Mouse (Mus musculus): ENCODE results near the gene Adgrg1. TPM values are rescaled to one million over a fixed set of nuclear protein-coding genes. Genes with fewer than 3 reads are reported as not detected.

Adgrg1 gene
- total RNA-seq, 2 experiments from 2014 or later: 60.8 to 62.2 TPM

DNA sequence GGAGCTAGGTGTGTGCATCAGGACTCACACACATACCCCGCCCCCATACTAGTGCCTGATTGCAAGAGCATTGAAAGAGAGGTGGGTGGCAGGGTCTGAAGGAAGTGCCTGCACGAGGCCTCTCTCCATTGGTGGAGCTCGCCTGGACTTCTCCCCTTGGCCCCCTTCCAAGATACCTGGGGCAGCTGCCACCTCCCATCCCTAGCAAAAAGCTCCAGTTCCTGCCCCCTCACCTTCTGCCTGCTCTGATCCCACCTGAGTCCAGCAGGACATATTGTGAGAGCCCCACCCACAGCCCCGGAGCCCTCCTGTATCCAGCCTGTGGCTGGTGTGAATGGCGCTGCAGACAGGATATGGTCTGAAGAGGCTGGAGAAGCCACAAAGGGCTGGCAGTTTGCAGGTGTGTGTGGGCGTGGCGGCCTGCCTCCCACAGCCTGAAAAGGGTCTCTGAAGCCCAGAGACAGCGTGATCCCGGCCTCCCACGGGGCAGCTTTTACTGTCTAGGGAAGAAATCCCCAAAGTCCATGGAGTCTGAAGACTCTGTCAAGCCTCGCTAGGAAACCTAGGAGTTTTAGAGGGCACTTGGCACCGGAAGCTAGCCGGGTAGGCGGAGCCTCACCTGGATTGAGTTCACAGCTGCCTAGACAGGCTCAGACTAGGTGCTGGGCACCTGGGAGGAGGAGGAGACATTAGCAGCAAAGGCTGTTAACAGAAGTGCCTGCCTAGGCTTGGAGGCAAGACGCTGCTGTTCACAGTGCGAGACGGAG, 2.3 kb downstream of the Adgrg1 start:
- DNase-seq: no peak

DNA sequence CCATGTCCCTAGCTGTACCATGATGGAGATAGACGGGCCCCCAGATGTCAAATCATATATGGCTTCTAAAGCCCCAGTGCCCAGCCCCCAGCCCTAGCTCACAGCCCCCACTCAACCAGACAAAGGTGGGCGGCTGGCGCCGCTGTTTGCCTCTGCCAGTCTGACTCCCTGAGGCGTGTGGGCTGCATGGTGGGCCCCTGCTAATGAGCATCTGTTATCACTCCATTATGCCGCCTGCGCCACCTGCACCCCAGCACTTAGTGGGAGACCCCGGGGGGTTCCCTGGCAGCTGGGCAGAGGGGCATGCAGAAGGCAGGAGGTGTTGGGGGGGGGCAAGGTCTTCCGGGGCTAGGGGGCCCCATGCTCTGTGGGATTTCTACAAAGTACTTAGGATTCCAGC, 3.6 kb downstream of the Adgrg1 start:
- no peak for DNase-seq

GRCm38 (mm10) chr8:94978593-94979319, 4.2 kb downstream of the Adgrg1 start:
- no peak for DNase-seq

GRCm38 (mm10) chr8:94980176-94980575, 5.6 kb downstream of the Adgrg1 start:
- no peak for DNase-seq

DNA sequence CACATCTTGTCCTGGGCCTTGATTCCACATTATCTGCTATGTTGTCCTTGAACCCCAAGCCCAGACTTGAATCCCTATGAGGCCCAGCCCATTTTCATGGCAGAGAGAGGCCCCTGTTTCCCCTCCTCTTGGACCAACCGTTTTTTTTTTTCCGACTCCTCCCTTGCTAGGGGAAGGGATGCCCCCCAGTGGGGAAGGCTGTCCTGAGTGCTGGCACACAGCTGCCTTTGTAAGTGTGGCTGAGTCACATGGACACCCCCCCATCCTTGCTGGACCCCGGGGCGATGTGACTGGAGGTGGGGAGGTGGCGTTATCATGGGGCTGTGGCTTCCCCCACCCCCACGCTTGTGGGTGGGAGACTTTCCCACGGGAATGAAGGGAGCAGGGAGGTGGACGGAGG, 6.4 kb downstream of the Adgrg1 start:
- DNase-seq: no peak

- no peak for DNase-seq
Observed at GRCm38 (mm10) chr8:94981848-94982247, 7.3 kb downstream of the Adgrg1 start.

- no peak for DNase-seq
Observed at GRCm38 (mm10) chr8:94983146-94983545, 8.6 kb downstream of the Adgrg1 start.

DNA sequence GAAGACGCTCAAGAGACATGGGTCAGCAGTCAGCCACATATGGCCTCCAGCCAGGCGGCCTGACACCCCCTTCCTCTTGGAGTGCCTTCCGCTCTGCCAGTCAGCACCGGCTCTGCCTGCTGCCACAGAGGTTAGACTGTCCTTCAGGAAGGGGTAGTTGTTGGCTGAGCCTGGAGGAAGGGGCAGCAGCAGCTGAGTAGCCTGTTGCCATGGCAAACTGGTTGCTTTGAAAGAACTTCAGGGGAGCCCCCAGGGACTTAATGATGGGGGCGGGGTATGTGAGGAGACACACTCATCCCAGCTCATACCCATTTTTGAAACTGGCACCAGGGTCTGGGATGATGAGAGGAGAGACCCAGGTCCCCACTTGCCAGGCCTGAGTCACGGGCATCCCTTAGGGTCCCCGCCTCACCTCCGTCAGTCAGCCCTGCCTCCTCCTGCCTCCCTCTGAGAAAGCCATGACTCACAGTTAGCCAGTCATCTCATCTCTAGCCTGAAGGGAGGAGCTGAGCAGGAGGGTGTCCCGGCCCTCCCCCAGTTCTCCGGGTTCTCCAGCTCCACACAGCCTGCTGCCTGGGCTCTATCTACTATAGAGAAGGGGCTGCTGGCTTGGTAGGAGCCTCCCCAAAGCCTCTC, 9.4 kb downstream of the Adgrg1 start:
- DNase-seq: peak; percentile 60 to 81

DNA sequence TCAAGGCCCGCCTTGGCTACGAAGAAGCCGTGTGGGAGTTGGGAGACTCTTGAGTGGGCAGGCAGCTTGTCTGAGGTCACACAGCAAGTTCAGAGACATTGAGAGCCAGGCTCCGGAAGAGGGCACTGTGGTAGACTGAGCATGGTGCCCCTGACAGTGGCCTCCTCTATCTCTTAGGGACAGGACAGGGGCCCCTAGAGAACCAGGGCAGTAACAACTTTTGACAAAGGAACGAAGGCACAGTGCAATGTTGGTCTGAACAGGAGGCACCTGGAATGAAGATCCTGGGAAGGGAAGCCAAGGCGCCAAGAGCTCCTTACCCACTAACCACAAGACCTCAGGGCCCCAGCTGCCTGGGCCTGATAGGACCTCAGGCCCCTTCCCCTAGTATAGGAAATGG, 10.5 kb downstream of the Adgrg1 start:
- peak in 1 of 2 experiments; percentile 23 for DNase-seq

DNA sequence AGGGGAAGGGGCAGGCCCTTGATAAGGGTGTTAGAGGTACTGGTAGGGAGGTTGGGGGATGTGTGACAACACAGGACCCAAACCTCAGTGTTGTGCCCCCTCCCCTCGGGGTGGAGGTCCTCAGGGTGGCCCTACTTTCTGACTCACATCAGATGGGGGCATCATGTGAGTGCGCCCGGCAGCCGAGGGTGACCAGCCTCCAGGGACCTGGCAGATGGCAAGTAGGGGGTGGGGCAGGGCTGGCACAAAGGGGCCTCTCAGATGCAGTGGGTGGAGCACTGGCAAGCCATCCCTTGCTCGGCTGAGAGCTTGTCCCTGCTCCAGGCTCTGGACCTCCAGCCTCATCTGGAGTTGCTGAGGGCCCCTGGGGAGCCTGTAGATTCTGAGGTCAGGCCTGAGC, 12.1 kb downstream of the Adgrg1 start:
- DNase-seq: peak in 1 of 2 experiments; percentile 22

DNA sequence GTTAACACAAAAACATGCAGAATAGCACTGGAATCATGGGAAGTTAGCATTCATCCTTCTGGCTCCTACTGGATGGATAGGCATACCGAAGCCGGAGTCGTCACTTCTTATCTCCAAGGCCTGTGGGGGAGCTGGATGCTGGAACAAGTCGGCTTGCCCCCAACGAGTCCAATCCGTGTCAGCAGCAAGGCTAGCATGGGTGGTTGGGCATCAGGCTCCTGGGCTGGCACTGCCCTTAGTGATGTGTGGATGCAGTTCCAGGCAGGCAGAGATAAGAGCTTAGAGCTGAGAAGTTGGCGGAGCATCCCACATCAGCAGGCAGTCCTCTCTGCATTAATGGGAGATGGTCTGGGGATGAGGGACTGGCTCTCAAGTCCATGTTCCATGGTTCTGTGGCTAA, 13.0 kb downstream of the Adgrg1 start:
- DNase-seq: no peak

DNA sequence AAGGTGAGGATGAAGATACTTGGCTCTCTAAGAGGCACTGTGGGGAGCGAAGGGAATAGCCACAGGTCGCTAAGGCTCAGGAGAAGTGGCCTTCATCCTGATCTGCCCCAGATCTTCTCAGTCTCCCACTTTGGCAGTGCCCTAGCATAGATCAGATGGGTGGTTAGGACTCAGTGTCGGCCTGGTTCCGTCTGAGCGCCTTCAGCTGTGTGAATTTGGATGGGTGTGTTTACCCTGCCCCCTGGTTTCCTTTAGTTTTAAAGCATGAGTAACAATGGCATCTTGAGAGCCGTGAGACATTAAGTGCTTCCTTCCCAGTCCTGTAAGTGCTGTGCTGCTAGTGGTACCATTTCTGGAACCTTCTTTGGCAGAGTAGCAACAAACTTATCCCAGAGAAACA, 14.1 kb downstream of the Adgrg1 start:
- DNase-seq: no peak

GRCm38 (mm10) chr8:94989711-94990110, 15.2 kb downstream of the Adgrg1 start:
- no peak for DNase-seq

DNA sequence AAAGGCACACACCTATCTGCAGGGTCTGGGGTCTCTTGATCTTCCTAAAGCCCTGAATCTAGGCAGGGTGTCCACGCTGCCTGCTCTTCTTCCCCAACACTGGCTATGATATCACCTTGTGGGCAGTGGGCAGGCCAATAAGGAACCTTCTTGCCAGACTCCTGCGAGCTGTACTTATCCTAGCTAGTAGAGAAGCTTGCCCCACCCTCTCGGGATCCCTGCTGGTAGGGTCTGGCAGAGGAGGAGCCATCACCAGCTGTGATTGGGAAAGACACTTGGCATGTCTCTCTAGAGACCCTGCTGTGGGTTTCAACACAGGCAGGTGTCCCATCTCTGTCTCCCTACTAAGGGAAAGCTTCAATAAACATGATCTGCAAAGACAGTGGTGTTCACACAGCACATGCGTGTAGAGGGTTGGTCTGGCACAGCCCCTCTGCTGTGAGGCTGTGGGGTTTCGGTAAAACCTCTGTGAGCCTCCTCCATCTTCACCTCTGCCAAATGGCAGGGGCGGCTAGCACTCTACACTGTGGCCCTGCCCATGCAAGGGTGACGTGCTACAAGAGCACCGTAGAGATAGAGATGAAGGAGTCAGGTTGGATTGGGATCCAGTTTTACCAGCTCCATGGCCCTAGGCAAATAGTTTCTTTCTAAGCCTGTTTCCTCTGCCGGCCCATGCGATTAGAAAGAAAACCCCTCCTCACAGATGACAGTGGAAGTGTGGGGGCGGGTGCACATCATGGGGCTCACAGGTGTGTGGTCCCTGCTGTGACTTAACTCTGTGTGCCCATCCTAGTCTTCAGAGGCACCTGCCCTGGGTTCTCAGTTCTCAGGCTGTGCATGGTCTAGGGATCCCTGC, 16.3 kb downstream of the Adgrg1 start:
- DNase-seq: no peak

DNA sequence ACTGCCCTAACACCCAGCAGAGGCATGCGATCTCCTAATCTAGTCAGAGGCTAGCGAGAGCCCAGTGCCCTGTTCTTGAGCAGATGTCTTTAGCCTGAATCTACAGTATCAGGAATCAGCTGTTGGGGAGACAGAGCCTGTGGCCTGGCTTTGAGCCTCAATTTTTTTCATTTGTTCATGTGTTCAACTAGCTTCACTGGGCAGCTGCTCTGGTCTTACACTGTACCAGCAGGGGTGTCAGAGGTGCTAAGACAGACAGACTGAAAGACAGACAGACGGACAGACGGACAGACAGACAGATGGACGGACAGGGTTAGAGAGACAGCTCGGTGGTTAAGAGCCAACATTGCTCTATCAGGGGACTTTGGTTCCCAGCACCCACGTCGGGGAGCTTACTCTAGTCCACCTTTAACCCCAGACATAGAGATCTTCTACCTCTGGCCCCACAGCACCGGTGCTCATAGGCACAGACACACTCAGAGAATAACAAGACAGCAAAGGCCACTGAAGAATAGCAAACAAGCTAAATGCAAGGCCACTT, 17.0 kb downstream of the Adgrg1 start:
- DNase-seq: no peak

DNA sequence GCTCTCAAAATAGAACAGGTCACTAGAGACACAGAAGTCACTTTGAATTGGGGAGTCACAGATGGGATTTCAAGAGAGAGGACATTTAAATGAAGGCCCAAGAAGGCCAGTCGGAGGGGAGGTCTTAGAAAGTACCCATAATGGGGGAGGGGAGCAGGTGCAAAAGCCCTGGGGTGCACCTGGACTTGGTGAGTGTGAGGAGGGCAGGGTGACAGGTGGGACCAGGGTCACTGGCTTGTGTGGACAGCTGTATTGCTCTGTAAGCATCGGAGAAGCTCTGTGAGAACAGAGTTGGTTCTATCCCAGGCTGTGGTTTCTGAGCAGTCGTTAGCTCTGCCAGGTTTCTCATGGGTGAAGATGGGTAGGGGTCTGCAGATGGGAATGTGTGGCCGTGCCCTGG, 17.5 kb downstream of the Adgrg1 start:
- no peak for DNase-seq

DNA sequence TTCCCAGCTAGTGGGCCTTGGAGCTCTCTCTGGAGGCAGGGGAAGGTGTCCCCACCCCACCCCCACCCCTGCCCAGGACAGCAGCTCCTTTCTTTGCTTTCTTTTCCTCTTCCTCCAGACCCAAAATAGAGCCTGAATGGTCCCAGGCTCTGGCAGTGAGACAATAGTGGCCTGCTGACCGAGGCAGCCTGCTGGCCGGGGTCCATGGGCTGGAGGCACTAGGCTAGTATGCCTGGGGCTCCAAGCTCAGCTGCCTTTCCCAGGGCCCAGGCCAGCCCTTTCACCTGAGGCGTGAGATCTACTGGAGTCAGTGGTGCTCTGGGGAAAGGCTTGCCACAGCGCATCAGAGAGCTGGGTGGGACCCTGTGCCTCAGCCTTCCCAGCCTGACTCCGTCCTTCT, 18.0 kb downstream of the Adgrg1 start:
- DNase-seq: peak; percentile 75 to 89

DNA sequence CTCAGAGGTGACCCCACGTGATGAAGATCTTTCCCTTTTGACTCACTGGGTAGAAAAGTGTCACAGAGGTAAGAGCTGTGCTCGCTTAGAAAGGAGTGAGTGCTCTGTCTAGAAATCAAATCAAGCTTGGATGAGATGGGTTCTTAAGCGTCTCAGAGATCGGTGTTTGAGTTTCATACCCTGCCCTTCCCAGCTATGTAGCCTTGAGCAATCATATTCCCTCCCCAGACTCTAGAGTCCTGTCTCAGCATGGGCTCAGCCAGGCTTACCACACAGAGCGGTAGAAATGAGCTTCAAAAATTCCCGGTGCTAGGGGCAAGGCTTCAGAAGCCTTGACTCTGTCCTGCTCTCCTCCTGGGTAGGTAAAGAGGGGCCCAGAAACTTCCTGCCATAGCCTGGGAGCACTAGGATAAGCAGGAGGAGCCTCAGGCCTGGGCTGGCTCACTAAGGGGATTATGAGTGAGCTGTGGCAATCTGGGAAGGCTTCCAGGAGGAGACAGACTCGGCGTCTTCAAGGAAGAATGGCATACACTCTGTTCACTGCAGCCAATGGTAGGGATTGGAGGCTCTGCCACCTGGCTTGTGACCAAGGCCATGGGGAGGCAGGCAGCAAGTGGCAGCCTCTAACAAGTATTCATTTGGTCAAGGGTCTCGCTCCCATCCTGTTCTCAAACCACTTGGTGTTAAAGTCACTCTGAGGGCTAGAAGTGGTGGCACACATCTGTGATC, 18.6 kb downstream of the Adgrg1 start:
- DNase-seq: peak in 1 of 2 experiments; percentile 21

GRCm38 (mm10) chr8:94994006-94994405, 19.5 kb downstream of the Adgrg1 start:
- peak; percentile 33 to 49 for DNase-seq

GRCm38 (mm10) chr8:94994510-94994909, 20.0 kb downstream of the Adgrg1 start:
- no peak for DNase-seq

DNA sequence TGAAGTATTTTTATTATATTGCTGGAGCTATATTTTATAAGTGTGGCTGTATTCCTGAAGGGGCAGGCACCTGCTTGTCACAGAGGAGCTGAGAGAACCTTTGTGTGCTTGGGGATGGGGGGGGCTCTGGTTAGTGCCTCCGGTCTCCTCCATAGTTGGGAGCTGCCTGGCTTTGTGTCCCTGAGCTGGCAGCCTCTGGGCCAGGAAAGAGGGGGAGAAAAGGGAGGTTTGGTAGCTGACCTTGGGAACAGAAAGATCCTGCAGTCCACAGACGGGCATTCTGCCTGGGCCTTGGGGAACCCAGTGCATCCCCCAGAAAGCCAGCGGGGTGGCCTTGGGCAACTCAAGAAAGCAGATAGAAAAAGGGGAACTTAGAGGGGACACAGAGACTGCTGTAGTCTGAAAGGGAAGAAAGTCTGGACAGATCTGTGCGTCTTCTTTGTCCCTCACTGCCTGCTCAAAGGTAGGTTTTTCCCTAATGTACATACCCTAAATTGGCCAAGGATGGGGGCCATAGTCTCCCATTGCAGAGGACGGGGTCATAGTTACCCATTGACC, 20.9 kb downstream of the Adgrg1 start:
- no peak for DNase-seq
